Mouse (Mus musculus) gastrocnemius, adult 8-10 months (tissue): ENCODE results near the gene Krt5. TPM values are rescaled to one million over a fixed set of nuclear protein-coding genes. Genes with fewer than 3 reads are reported as not detected.

Source experiments
- microRNA-seq: library from miRNA; unstranded; fragments of <30 nt; microRNA quantifications from one replicate; pipeline ENCODE4 v1.2.0, GENCODE M21; 2022
- total RNA-seq, 4 experiments: library from RNA; stranded (reverse); gene quantifications; 2 replicates each; pipeline ENCODE4 v1.2.4; 2022

Gene Krt5
- total RNA-seq, 4 experiments from 2014 or later: not detected

Small RNAs within 50 kb of the gene (microRNA-seq; reads per million reads assigned to microRNA genes)
- gene Gm44323 (not detected), gene Gm44342 (not detected), gene Gm44383 (not detected)

Other genes starting within 250 kb of the Krt5 start
- gene Krt81, start 249.1 kb downstream of the Krt5 start, total RNA-seq: not detected
- not detected for gene Krt86, start 239.4 kb downstream of the Krt5 start, total RNA-seq
- gene Krt83, start 221.4 kb downstream of the Krt5 start, total RNA-seq: not detected
- not detected for gene Gm49425, start 195.6 kb downstream of the Krt5 start, total RNA-seq
- not detected for gene Krt84, start 180.1 kb downstream of the Krt5 start, total RNA-seq
- gene Krt82, start 162.2 kb downstream of the Krt5 start, total RNA-seq: not detected
- not detected for gene Krt90, start 149.9 kb downstream of the Krt5 start, total RNA-seq
- gene Krt75, start 139.0 kb downstream of the Krt5 start, total RNA-seq: not detected
- not detected for gene Gm5414, start 84.7 kb downstream of the Krt5 start, total RNA-seq
- not detected for gene Gm5478, start 65.5 kb downstream of the Krt5 start, total RNA-seq
- gene Krt6b, start 32.6 kb downstream of the Krt5 start, total RNA-seq: not detected
- gene Krt6a, start 18.6 kb downstream of the Krt5 start, total RNA-seq: not detected
- gene Krt71, start 30.2 kb upstream of the Krt5 start, total RNA-seq: not detected
- gene Krt72, start 73.6 kb upstream of the Krt5 start, total RNA-seq: not detected
- gene Krt73, start 89.4 kb upstream of the Krt5 start, total RNA-seq: not detected
- gene Krt2, start 105.3 kb upstream of the Krt5 start, total RNA-seq: not detected
- gene Krt1, start 137.9 kb upstream of the Krt5 start, total RNA-seq: not detected
- gene Krt77, start 156.8 kb upstream of the Krt5 start, total RNA-seq: not detected
- gene Krt76, start 180.0 kb upstream of the Krt5 start, total RNA-seq: not detected
- not detected for gene Krt4, start 211.8 kb upstream of the Krt5 start, total RNA-seq
- not detected for gene Krt79, start 227.4 kb upstream of the Krt5 start, total RNA-seq
- gene Krt78, start 241.4 kb upstream of the Krt5 start, total RNA-seq: not detected